Mouse (Mus musculus) neural tube, embryonic 14.5 days (tissue): ENCODE measurements around the gene Usp44. TPM values are rescaled to one million over a fixed set of nuclear protein-coding genes. Genes with fewer than 3 reads are reported as not detected.

ENCODE experiments used
- ATAC-seq: fragments of 200-750 bp; cut with Nextera tagmentation; 2 replicates; pipeline ENCODE4 v1.8.0; 2017; ENCODE audit warnings: low read depth, mild to moderate bottlenecking, moderate TSS enrichment, moderate library complexity
- H3K27ac ChIP-seq: fragments of 300-500 bp; sonication (generic); 2 replicates; pipeline ENCODE4 v1.5.1; 2014; ENCODE audit warnings: low read depth, mild to moderate bottlenecking, control low read depth, low read length, moderate library complexity, mixed read lengths
- H3K27me3 ChIP-seq: fragments of 300-500 bp; sonication (generic); 2 replicates; pipeline ENCODE4 v1.6.1; 2014; ENCODE audit warnings: low read length; ENCODE audit not compliant: control insufficient read depth, insufficient read depth
- H3K36me3 ChIP-seq: fragments of 300-500 bp; sonication (generic); 2 replicates; pipeline ENCODE4 v1.6.1; 2014; ENCODE audit warnings: low read length, mixed read lengths; ENCODE audit not compliant: control insufficient read depth, insufficient read depth
- H3K4me1 ChIP-seq: fragments of 300-500 bp; sonication (generic); 2 replicates; pipeline ENCODE4 v1.6.1; 2014; ENCODE audit warnings: low read length; ENCODE audit not compliant: control insufficient read depth, insufficient read depth
- H3K4me2 ChIP-seq: fragments of 300-500 bp; sonication (generic); 2 replicates; pipeline ENCODE4 v1.6.1; 2014; ENCODE audit warnings: mild to moderate bottlenecking, low read depth, low read length, control low read depth
- H3K4me3 ChIP-seq: fragments of 300-500 bp; sonication (generic); 2 replicates; pipeline ENCODE4 v1.5.1; 2014; ENCODE audit warnings: low read depth, low read length, control low read depth, mixed read lengths
- H3K9ac ChIP-seq: fragments of 300-500 bp; sonication (generic); replicated peaks from 2 replicates; pipeline ENCODE4 v1.6.1; 2014; ENCODE audit warnings: low read depth, mild to moderate bottlenecking, control low read depth, low read length, mixed read lengths
- H3K9me3 ChIP-seq: fragments of 300-500 bp; sonication (generic); 2 replicates; pipeline ENCODE4 v1.6.1; 2016; ENCODE audit warnings: low read length; ENCODE audit not compliant: control insufficient read depth
- whole genome bisulfite sequencing: fragments of 180-500 bp; shearing (Covaris S2); extraction: QIAGEN DNeasy Blood & Tissue Kit; methylation state at CpG from one replicate; pipeline ENCODE4 v1.1.7; 2014; 5-methylcytosine and 5-hydroxymethylcytosine counted together
- polyA plus RNA-seq: library from polyadenylated mRNA; unstranded; fragments of >200 nt; fragmentation: Nextera tagmentation; extraction: Ambion mirVana; gene quantifications from 2 replicates; pipeline ENCODE4 v1.2.1, GENCODE M21; 2014

The Usp44 gene
- polyA plus RNA-seq, 1 experiment from 2014 or later: 0.13 TPM

- Histone ChIP-seq H3K4me1 (no peaks in the 10 kb centered on the region), H3K27ac (no peak overlapping the region), H3K9ac (no peak overlapping the region), H3K9me3 (no peaks in the 10 kb centered on the region), H3K27me3 (no peaks in the 10 kb centered on the region), H3K36me3 (peaks cover 8% of the 10 kb centered on the region), H3K4me3 (no peak overlapping the region), H3K4me2 (no peak overlapping the region)
- no peak for ATAC-seq
- 97% methylated on average over 4 of the region's 4 CpGs for WGBS
Measured at GRCm38 (mm10) chr10:93878732-93879131, 47.4 kb downstream of the Usp44 start.

- H3K9me3 ChIP-seq: no peaks in the 10 kb centered on the region
- peaks cover 20% of the 10 kb centered on the region for H3K36me3 ChIP-seq
- ATAC-seq: no peak
- no peak overlapping the region for H3K4me3 ChIP-seq
- no peak overlapping the region for H3K27ac ChIP-seq
- no peak overlapping the region for H3K9ac ChIP-seq
- no peaks in the 10 kb centered on the region for H3K27me3 ChIP-seq
- no peak overlapping the region for H3K4me2 ChIP-seq
- no peaks in the 10 kb centered on the region for H3K4me1 ChIP-seq
Measured at GRCm38 (mm10) chr10:93881918-93882317, 50.6 kb downstream of the Usp44 start.

GRCm38 (mm10) chr10:93882738-93883364 lies 51.5 kb downstream of the Usp44 start:
- Histone ChIP-seq H3K27me3 (no peaks in the 10 kb centered on the region), H3K9me3 (no peaks in the 10 kb centered on the region), H3K4me3 (no peak overlapping the region), H3K9ac (no peak overlapping the region), H3K4me1 (no peaks in the 10 kb centered on the region; the same call in 1 of the 2 replicates), H3K27ac (no peak overlapping the region), H3K36me3 (peaks cover 19% of the 10 kb centered on the region), H3K4me2 (no peak overlapping the region)
- 79% methylated on average over 8 of the region's 8 CpGs for WGBS
- ATAC-seq: no peak

- no peak overlapping the region for H3K4me2 ChIP-seq
- no peak for ATAC-seq
- H3K27me3 ChIP-seq: no peaks in the 10 kb centered on the region
- no peaks in the 10 kb centered on the region for H3K9me3 ChIP-seq
- peaks cover 13% of the 10 kb centered on the region for H3K4me1 ChIP-seq
- no peak overlapping the region for H3K9ac ChIP-seq
- no peak overlapping the region for H3K27ac ChIP-seq
- H3K36me3 ChIP-seq: peaks cover 12% of the 10 kb centered on the region
- H3K4me3 ChIP-seq: no peak overlapping the region
- WGBS: 96% methylated on average over 14 of the region's 14 CpGs
Measured at GRCm38 (mm10) chr10:93885839-93886477, 54.6 kb downstream of the Usp44 start.

- peaks cover 12% of the 10 kb centered on the region for H3K36me3 ChIP-seq
- H3K27ac ChIP-seq: peak overlapping the region; percentile 86
- H3K4me3 ChIP-seq: peak overlapping the region; percentile 77
- peaks cover 13% of the 10 kb centered on the region for H3K4me1 ChIP-seq
- no peak for ATAC-seq
- no peaks in the 10 kb centered on the region for H3K27me3 ChIP-seq
- H3K9me3 ChIP-seq: no peaks in the 10 kb centered on the region
- H3K9ac ChIP-seq: peak overlapping the region; percentile 87
- WGBS: 12% methylated on average over 10 of the region's 10 CpGs
- peak overlapping the region; percentile 92 for H3K4me2 ChIP-seq
Measured at GRCm38 (mm10) chr10:93888590-93888934, 57.2 kb downstream of the Usp44 start.

- Histone ChIP-seq H3K27ac (peak overlapping the region; percentile 86), H3K9ac (peak overlapping the region; percentile 87), H3K36me3 (peaks cover 12% of the 10 kb centered on the region), H3K4me2 (peak overlapping the region; percentile 92), H3K27me3 (no peaks in the 10 kb centered on the region), H3K4me1 (peaks cover 13% of the 10 kb centered on the region), H3K9me3 (no peaks in the 10 kb centered on the region), H3K4me3 (peak overlapping the region; percentile 77)
- WGBS: under 1% methylated on average over 38 of the region's 38 CpGs
- peak; percentile 74 for ATAC-seq
Measured at GRCm38 (mm10) chr10:93888935-93889578, 57.7 kb downstream of the Usp44 start.

- peak overlapping the region; percentile 77 for H3K4me3 ChIP-seq
- H3K36me3 ChIP-seq: peaks cover 9% of the 10 kb centered on the region
- peak; percentile 99 for ATAC-seq
- H3K27ac ChIP-seq: peak overlapping the region; percentile 86
- peaks cover 13% of the 10 kb centered on the region for H3K4me1 ChIP-seq
- H3K4me2 ChIP-seq: peak overlapping the region; percentile 92
- peak overlapping the region; percentile 87 for H3K9ac ChIP-seq
- no peaks in the 10 kb centered on the region for H3K27me3 ChIP-seq
- 0% methylated on average over 23 of the region's 30 CpGs for WGBS
- H3K9me3 ChIP-seq: no peaks in the 10 kb centered on the region
Measured at GRCm38 (mm10) chr10:93889579-93889950, 58.2 kb downstream of the Usp44 start.

GRCm38 (mm10) chr10:93889976-93890375 lies 58.6 kb downstream of the Usp44 start:
- Histone ChIP-seq H3K4me2 (peak overlapping the region; percentile 92), H3K9me3 (no peaks in the 10 kb centered on the region), H3K36me3 (peaks cover 7% of the 10 kb centered on the region), H3K4me1 (peaks cover 13% of the 10 kb centered on the region), H3K4me3 (peak overlapping the region; percentile 77), H3K27me3 (no peaks in the 10 kb centered on the region), H3K27ac (peak overlapping the region; percentile 86; the same call in 1 of the 2 replicates), H3K9ac (peak overlapping the region; percentile 87)
- 1% methylated on average over 22 of the region's 22 CpGs for WGBS
- ATAC-seq: peak; percentile 30

GRCm38 (mm10) chr10:93890565-93890964 lies 59.2 kb downstream of the Usp44 start:
- Histone ChIP-seq H3K9me3 (no peaks in the 10 kb centered on the region), H3K9ac (no peak overlapping the region; the same call in 1 of the 2 replicates), H3K27ac (no peak overlapping the region), H3K4me3 (peak overlapping the region; percentile 77), H3K4me2 (peak overlapping the region; percentile 92), H3K27me3 (no peaks in the 10 kb centered on the region), H3K4me1 (peaks cover 13% of the 10 kb centered on the region), H3K36me3 (peaks cover 4% of the 10 kb centered on the region)
- WGBS: 76% methylated on average over 4 of the region's 4 CpGs
- no peak for ATAC-seq
